Mouse (Mus musculus) intestine, embryonic 16.5 days (tissue): Measurements from ENCODE around the gene Muc4. TPM values are rescaled to one million over a fixed set of nuclear protein-coding genes. Genes with fewer than 3 reads are reported as not detected.

Source experiments
- ATAC-seq: fragments of 200-750 bp; cut with Nextera tagmentation; 2 replicates; pipeline ENCODE4 v1.8.0; 2017; ENCODE audit warnings: moderate TSS enrichment, moderate library complexity
- H3K27ac ChIP-seq: fragments of 300-500 bp; sonication (generic); 2 replicates; pipeline ENCODE4 v1.5.1; 2014; ENCODE audit warnings: mild to moderate bottlenecking, low read length
- H3K27me3 ChIP-seq: fragments of 300-500 bp; sonication (generic); replicated peaks from 2 replicates; pipeline ENCODE4 v1.6.1; 2014; ENCODE audit warnings: low read length, control low read depth, mixed read lengths; ENCODE audit not compliant: control insufficient read depth, insufficient read depth
- H3K36me3 ChIP-seq: fragments of 300-500 bp; sonication (generic); 2 replicates; pipeline ENCODE4 v1.6.1; 2014; ENCODE audit warnings: low read length, control low read depth; ENCODE audit not compliant: control insufficient read depth, insufficient read depth
- H3K4me1 ChIP-seq: fragments of 300-500 bp; sonication (generic); 2 replicates; pipeline ENCODE4 v1.6.1; 2014; ENCODE audit warnings: low read length, control low read depth, mixed read lengths; ENCODE audit not compliant: control insufficient read depth, insufficient read depth
- H3K4me2 ChIP-seq: fragments of 300-500 bp; sonication (generic); 2 replicates; pipeline ENCODE4 v1.6.1; 2014; ENCODE audit warnings: low read depth, low read length, control low read depth
- H3K4me3 ChIP-seq: fragments of 300-500 bp; sonication (generic); 2 replicates; pipeline ENCODE4 v1.5.1; 2014; ENCODE audit warnings: mild to moderate bottlenecking, low read length
- H3K9ac ChIP-seq: fragments of 300-500 bp; sonication (generic); 2 replicates; pipeline ENCODE4 v1.6.1; 2014; ENCODE audit warnings: low read depth, low read length
- H3K9me3 ChIP-seq: fragments of 300-500 bp; sonication (generic); 2 replicates; pipeline ENCODE4 v1.6.1; 2016; ENCODE audit warnings: low read length, control low read depth; ENCODE audit not compliant: control insufficient read depth
- WGBS: fragments of 180-500 bp; shearing (Covaris S2); extraction: QIAGEN DNeasy Blood & Tissue Kit; methylation state at CpG from one replicate; pipeline ENCODE4 v1.1.7; 2014; 5-methylcytosine and 5-hydroxymethylcytosine counted together
- polyA plus RNA-seq: library from polyadenylated mRNA; unstranded; fragments of >200 nt; fragmentation: Nextera tagmentation; extraction: Ambion mirVana; gene quantifications from 2 replicates; pipeline ENCODE4 v1.2.1, GENCODE M21; 2015

The Muc4 gene
- polyA plus RNA-seq, 1 experiment from 2014 or later = 2.4 TPM

DNA sequence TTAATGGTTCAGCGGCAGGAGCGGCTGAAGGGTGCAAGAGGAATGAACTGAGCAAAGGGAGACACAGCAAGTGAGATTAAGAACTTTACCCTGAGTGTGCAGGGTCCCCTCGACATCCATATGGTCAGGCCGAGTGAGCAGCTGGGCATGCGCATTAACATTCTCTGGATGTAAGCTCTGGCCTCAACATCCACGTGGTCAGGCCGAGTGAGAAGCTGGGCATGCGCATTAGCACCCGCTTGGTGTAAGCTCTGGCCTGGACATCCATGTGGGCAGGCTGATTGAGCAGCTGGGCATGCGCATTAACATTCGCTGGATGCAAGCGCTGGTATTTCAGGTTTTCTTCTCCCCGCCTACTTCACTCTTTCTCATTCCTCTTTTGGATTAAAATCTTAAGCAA is 49.2 kb downstream of the Muc4 start:
- no peak for ATAC-seq
- Histone ChIP-seq H3K27ac (no peak overlapping the region), H3K36me3 (no peaks in the 10 kb centered on the region), H3K9ac (no peak overlapping the region), H3K4me2 (no peak overlapping the region), H3K4me3 (no peak overlapping the region), H3K4me1 (0 out of 2 replicates have a peak, but pooled peaks cover 4% of the 10 kb centered on the region), H3K9me3 (no peaks in the 10 kb centered on the region; the same call in 1 of the 2 replicates), H3K27me3 (no peaks in the 10 kb centered on the region)
- WGBS = 79% methylated on average over 13 of the region's 13 CpGs

DNA sequence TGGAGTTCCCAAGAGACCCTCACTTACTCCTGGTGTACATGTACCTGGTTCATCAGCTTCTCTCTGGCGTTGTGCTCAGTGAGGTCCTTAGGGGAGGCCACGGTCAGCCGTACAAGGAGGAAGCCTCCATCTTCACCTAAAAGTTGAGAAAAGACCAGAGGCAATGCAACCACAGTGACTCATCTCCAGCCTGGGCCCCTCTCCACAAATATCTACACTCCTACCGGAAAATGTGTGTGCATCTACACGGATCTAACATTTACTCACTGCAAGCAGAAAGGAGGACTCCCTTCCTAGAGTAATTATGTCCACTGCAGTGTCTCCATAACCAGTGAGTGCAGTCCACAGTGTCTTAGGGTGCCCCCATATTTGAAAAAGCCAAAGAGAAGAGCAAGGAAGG is 54.4 kb downstream of the Muc4 start:
- WGBS = 88% methylated on average over 5 of the region's 5 CpGs
- no peak for ATAC-seq
- no peak overlapping the region for H3K9ac ChIP-seq
- H3K27me3 ChIP-seq = no peaks in the 10 kb centered on the region
- no peak overlapping the region for H3K27ac ChIP-seq
- no peaks in the 10 kb centered on the region; the same call in 1 of the 2 replicates for H3K9me3 ChIP-seq
- no peaks in the 10 kb centered on the region for H3K4me1 ChIP-seq
- H3K4me3 ChIP-seq = no peak overlapping the region
- H3K4me2 ChIP-seq = no peak overlapping the region
- no peaks in the 10 kb centered on the region for H3K36me3 ChIP-seq

DNA sequence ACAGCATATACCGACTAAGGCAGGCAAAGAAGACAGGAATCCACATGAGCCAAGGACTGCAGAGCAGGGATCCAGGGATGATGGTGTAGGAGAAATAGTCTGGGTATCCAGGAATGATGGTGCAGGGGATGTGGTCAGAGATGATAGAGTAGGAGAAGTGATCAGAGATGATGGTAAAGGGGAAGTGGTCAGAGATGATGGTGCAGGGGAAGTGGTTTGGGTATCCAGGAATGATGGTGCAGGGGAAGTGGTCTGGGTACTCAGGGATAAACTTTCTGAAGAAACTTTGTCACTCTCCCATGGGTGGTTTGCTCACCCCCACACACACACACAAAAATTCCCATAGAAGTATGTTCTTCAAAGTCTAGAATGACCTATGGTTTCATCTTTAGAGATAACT is 59.5 kb downstream of the Muc4 start:
- H3K4me3 ChIP-seq = no peak overlapping the region
- 0 out of 2 replicates have a peak, but pooled peaks cover 2% of the 10 kb centered on the region for H3K4me1 ChIP-seq
- no peak overlapping the region for H3K4me2 ChIP-seq
- H3K27ac ChIP-seq = no peak overlapping the region
- H3K9me3 ChIP-seq = no peaks in the 10 kb centered on the region
- H3K27me3 ChIP-seq = no peaks in the 10 kb centered on the region
- WGBS = 92% methylated on average over 1 of the region's 1 CpGs
- no peak overlapping the region for H3K9ac ChIP-seq
- H3K36me3 ChIP-seq = no peaks in the 10 kb centered on the region
- no peak for ATAC-seq

DNA sequence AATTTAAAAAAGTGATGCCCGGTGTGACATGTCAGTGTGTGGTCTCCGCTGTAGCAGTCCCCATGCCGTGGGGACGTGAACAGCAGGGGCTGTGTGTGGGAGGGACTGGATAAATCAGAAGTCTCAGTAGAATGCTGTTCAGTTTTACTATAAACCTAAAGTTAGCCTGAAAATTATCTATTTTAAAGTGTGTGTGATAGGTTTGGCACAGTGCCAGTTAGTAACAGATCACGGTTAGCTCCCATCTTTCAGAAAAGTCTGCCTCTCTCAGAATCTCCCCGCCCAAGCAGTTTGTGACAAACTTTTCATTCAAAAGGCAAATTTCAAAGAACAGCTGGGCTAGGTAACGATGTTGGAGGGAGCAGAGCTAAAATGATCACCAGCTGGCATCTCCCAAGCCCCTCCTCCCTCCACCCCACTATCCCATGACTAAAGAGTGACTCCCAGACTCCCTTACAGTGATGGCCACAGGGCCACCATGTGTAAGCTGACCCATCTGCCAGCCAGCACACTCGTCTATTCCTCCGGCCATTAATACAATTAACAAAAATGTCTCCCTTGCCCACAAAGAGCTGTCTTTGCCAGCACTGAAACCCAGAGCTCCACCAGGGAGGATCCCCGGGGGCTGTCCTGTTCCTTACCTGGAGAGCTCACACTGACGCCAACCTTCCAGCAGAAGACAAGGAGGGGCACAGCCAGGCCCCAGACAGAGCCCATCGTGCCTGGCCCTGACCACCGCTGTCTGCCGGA is 61.2 kb downstream of the Muc4 start:
- Histone ChIP-seq H3K27ac (no peak overlapping the region), H3K4me3 (no peak overlapping the region), H3K4me2 (no peak overlapping the region), H3K9me3 (no peaks in the 10 kb centered on the region), H3K4me1 (0 out of 2 replicates have a peak, but pooled peaks cover 2% of the 10 kb centered on the region), H3K27me3 (no peaks in the 10 kb centered on the region), H3K9ac (no peak overlapping the region), H3K36me3 (no peaks in the 10 kb centered on the region)
- ATAC-seq = 0 out of 2 replicates have a peak, but pooled peaks have one; percentile 5
- WGBS = 70% methylated on average over 14 of the region's 14 CpGs

DNA sequence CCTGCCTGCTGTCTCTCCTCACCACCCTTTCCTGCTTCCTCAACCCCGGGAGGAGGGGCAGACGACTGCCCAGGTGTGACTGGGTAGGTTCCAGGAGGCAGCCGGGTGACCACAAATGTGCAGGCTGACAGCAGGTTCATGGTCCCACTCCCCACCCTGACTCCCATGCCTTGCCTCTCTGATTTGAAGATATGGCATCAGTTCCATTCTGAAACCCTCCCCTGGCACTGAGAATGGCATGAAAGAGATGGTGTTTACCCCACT is 61.7 kb downstream of the Muc4 start, which contains the start of gene Muc20:
TSS of gene Muc20 (minus strand) at position 10 of the 264 bp plus-strand sequence.
- Histone ChIP-seq H3K4me3 (no peak within 1 kb of the TSS), H3K27me3 (no peaks in the 10 kb centered on the region), H3K9ac (no peak within 1 kb of the TSS), H3K27ac (no peak within 1 kb of the TSS), H3K4me2 (no peak within 1 kb of the TSS), H3K36me3 (no peaks in the 10 kb centered on the region), H3K9me3 (no peaks in the 10 kb centered on the region), H3K4me1 (0 out of 2 replicates have a peak, but pooled peaks cover 2% of the 10 kb centered on the region)
- no peak for ATAC-seq
- 70% methylated on average over 3 of the region's 3 CpGs for WGBS

DNA sequence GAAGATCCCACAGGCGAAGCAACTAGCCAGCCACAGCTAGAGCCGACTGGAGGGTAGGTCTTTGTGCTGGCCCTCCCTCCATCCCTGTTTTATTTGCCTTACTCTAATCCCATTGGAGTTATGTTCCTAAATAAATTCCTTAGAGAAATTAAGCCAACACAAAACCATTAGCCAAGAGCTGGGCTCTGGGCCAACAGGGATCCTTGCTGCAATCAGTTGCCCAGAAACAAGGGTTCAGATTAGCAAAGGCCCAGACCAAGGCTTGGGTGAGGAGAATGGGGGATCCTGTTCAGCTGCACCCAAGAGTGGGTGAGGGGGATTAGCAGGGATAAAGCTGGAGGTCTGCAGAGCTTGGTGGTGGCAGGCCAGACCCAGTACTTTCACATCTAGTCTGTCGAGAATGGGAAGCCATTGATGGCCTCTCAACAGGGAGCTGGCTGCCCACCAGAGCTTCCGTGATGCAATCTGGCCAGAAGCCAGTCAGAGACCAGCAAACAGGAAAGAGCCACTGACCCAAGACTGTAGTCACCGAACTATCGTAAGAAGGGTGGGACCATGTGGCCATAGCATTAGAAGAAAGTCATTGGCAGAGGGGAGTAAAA is 67.7 kb downstream of the Muc4 start:
- no peak overlapping the region for H3K4me3 ChIP-seq
- WGBS = 45% methylated on average over 6 of the region's 6 CpGs
- H3K27ac ChIP-seq = no peak overlapping the region
- no peaks in the 10 kb centered on the region for H3K9me3 ChIP-seq
- no peak overlapping the region for H3K9ac ChIP-seq
- H3K36me3 ChIP-seq = no peaks in the 10 kb centered on the region
- H3K4me2 ChIP-seq = no peak overlapping the region
- H3K4me1 ChIP-seq = peaks cover 16% of the 10 kb centered on the region; the same call in 1 of the 2 replicates
- peak; percentile 26; the same call in 1 of the 2 replicates for ATAC-seq
- no peaks in the 10 kb centered on the region for H3K27me3 ChIP-seq

DNA sequence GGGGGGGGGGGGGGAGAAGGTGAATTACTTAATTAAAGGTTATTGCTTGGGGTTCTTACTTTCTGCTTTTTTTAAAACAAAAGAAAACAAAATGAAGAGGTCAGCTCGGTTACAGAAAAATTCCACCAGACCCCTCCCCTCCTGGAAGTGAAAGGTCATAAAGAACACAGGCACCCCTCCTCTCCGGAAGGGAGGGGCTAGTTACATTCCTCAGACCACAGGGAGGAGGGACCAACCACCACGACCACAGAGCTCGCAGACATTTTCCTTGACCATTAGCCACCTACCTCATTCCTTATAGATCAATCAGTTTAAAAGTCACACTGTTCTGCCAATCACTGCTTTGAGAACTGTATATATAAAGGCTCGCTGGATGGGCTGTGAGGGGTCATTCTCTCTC is 68.2 kb downstream of the Muc4 start:
- Histone ChIP-seq H3K4me2 (no peak overlapping the region), H3K9me3 (no peaks in the 10 kb centered on the region), H3K27me3 (no peaks in the 10 kb centered on the region), H3K4me1 (peaks cover 14% of the 10 kb centered on the region; the same call in 1 of the 2 replicates), H3K36me3 (no peaks in the 10 kb centered on the region), H3K4me3 (no peak overlapping the region), H3K9ac (no peak overlapping the region), H3K27ac (no peak overlapping the region)
- ATAC-seq = no peak
- 40% methylated on average over 5 of the region's 5 CpGs for WGBS

DNA sequence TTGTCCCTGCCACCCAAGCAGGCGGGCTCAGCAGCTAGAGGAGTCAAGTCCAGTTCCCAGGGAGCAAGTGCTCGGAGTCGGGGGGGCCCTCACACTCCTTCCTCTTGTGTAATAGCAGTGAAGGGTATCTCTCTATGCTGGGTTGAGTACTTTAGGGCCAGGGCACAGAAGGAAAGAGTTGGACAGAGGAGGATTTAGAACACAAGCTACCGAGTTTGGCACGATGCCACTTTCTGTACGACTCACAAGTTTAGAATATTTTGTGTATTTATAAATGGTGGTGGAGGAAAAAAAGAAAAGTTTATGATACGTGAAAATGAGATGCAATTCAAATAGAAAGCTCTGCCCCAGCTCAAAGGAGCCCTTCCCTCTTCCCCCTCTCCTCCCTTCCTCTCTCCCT is 69.5 kb downstream of the Muc4 start:
- peaks cover 16% of the 10 kb centered on the region; the same call in 1 of the 2 replicates for H3K4me1 ChIP-seq
- no peak overlapping the region for H3K27ac ChIP-seq
- no peaks in the 10 kb centered on the region for H3K27me3 ChIP-seq
- H3K4me2 ChIP-seq = no peak overlapping the region
- no peak for ATAC-seq
- H3K9ac ChIP-seq = no peak overlapping the region
- H3K36me3 ChIP-seq = no peaks in the 10 kb centered on the region
- no peak overlapping the region for H3K4me3 ChIP-seq
- H3K9me3 ChIP-seq = no peaks in the 10 kb centered on the region
- WGBS = 63% methylated on average over 7 of the region's 7 CpGs

DNA sequence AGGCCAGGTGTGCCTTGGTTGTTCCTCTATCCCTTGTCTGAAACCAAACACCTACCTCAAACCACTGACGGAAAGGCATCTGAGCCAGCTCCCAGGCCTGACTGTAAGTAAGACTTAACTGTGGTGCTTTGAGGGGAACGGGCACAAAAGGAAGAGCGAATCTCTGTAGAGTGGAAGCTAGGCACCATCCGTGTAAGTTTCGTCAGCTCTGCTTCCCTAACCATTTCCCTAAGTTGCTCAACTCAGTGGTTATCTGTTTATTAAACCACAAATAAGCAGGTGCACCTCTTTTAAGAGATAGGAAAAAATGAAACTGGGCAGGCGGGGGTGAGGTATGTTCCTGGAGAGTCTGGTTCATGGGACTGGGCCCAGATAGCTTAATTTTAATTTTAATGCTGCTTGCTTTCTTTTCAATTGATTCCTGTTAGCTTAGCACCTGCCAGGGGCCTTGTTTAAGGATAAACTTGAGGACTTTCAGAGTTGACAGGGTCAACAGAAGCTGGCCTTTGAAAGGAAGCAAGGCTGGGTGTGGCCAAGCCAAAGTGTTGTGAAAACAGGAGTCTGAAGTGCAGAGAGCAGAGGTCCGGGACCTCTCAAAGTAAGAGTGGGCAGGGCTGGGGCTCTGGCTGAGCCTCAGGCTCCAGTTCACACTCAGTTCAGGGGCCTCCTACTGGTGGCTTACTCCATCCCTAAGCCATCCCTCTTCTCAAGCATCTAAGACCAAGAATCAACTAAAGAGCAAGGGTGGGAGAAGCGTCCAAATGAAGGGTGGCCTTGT is 71.9 kb downstream of the Muc4 start:
- H3K4me1 ChIP-seq = peaks cover 16% of the 10 kb centered on the region; the same call in 1 of the 2 replicates
- H3K36me3 ChIP-seq = no peaks in the 10 kb centered on the region
- no peaks in the 10 kb centered on the region for H3K27me3 ChIP-seq
- no peak overlapping the region for H3K9ac ChIP-seq
- no peak overlapping the region for H3K4me3 ChIP-seq
- ATAC-seq = peak; percentile 70
- no peak overlapping the region for H3K27ac ChIP-seq
- no peak overlapping the region for H3K4me2 ChIP-seq
- whole genome bisulfite sequencing = 52% methylated on average over 8 of the region's 8 CpGs
- no peaks in the 10 kb centered on the region for H3K9me3 ChIP-seq
